Mouse (Mus musculus): Measurements from ENCODE around the gene Vhl. TPM values are rescaled to one million over a fixed set of nuclear protein-coding genes. Genes with fewer than 3 reads are reported as not detected.

Vhl gene
- polyA plus RNA-seq, 1 experiment: 254 TPM

GRCm38 (mm10) chr6:113643967-113644366 lies 20.2 kb downstream of the Vhl start:
- H3K36me3 ChIP-seq (ENCODE audit: control insufficient read depth, insufficient read depth, low read length): no peaks in the 10 kb centered on the region
- H3K4me3 ChIP-seq (ENCODE audit: control insufficient read depth, low read depth, low read length): no peak overlapping the region
- H3K27ac ChIP-seq (ENCODE audit: control insufficient read depth, insufficient read depth, low read depth, low read length): peak overlapping the region; percentile 23; the same call in 1 of the 2 replicates
- TF ChIP-seq CTCF (IDR thresholded peaks at IDR 0.05; ENCODE audit: control insufficient read depth, insufficient read depth, insufficient replicate concordance, low read depth, low read length) (no peak), POLR2A (IDR thresholded peaks at IDR 0.05; ENCODE audit: control insufficient read depth, low read depth, low read length) (no peak)
- peaks cover 2% of the 10 kb centered on the region; the same call in 1 of the 2 replicates for H3K4me1 ChIP-seq (ENCODE audit: control insufficient read depth, insufficient read depth, low read length)
- no peaks in the 10 kb centered on the region for H3K27me3 ChIP-seq (ENCODE audit: control insufficient read depth, insufficient read depth, low read length)

GRCm38 (mm10) chr6:113644808-113645207 lies 21.0 kb downstream of the Vhl start:
- peak overlapping the region; percentile 62 for H3K27ac ChIP-seq (ENCODE audit: control insufficient read depth, insufficient read depth, low read depth, low read length)
- no peaks in the 10 kb centered on the region for H3K27me3 ChIP-seq (ENCODE audit: control insufficient read depth, insufficient read depth, low read length)
- no peak for TF ChIP-seq CTCF (IDR thresholded peaks at IDR 0.05; ENCODE audit: control insufficient read depth, insufficient read depth, insufficient replicate concordance, low read depth, low read length)
- TF ChIP-seq POLR2A (IDR thresholded peaks at IDR 0.05; ENCODE audit: control insufficient read depth, low read depth, low read length): no peak
- no peaks in the 10 kb centered on the region for H3K36me3 ChIP-seq (ENCODE audit: control insufficient read depth, insufficient read depth, low read length)
- peaks cover 2% of the 10 kb centered on the region; the same call in 1 of the 2 replicates for H3K4me1 ChIP-seq (ENCODE audit: control insufficient read depth, insufficient read depth, low read length)
- no peak overlapping the region for H3K4me3 ChIP-seq (ENCODE audit: control insufficient read depth, low read depth, low read length)

GRCm38 (mm10) chr6:113649346-113650196 lies 25.8 kb downstream of the Vhl start:
- Histone ChIP-seq H3K36me3 (ENCODE audit: control insufficient read depth, insufficient read depth, low read length) (no peaks in the 10 kb centered on the region), H3K27ac (ENCODE audit: control insufficient read depth, insufficient read depth, low read depth, low read length) (no peak overlapping the region), H3K4me3 (ENCODE audit: control insufficient read depth, low read depth, low read length) (no peak overlapping the region), H3K27me3 (ENCODE audit: control insufficient read depth, insufficient read depth, low read length) (no peaks in the 10 kb centered on the region), H3K4me1 (ENCODE audit: control insufficient read depth, insufficient read depth, low read length) (peaks cover 2% of the 10 kb centered on the region; the same call in 1 of the 2 replicates)
- no peak for TF ChIP-seq CTCF (IDR thresholded peaks at IDR 0.05; ENCODE audit: control insufficient read depth, insufficient read depth, insufficient replicate concordance, low read depth, low read length)
- no peak for TF ChIP-seq POLR2A (IDR thresholded peaks at IDR 0.05; ENCODE audit: control insufficient read depth, low read depth, low read length)

- Histone ChIP-seq H3K27ac (ENCODE audit: control insufficient read depth, insufficient read depth, low read depth, low read length) (no peak overlapping the region), H3K4me1 (ENCODE audit: control insufficient read depth, insufficient read depth, low read length) (peaks cover 2% of the 10 kb centered on the region)
- no peak for TF ChIP-seq POLR2A (IDR thresholded peaks at IDR 0.05; ENCODE audit: control insufficient read depth, low read depth, low read length)
- TF ChIP-seq CTCF (IDR thresholded peaks at IDR 0.05; ENCODE audit: control insufficient read depth, insufficient read depth, insufficient replicate concordance, low read depth, low read length): no peak
Observed at GRCm38 (mm10) chr6:113650197-113650640, 26.5 kb downstream of the Vhl start.

GRCm38 (mm10) chr6:113651626-113652025 lies 27.9 kb downstream of the Vhl start:
- TF ChIP-seq POLR2A (IDR thresholded peaks at IDR 0.05; ENCODE audit: control insufficient read depth, low read depth, low read length) (no peak), CTCF (IDR thresholded peaks at IDR 0.05; ENCODE audit: control insufficient read depth, insufficient read depth, insufficient replicate concordance, low read depth, low read length) (no peak)
- Histone ChIP-seq H3K27ac (ENCODE audit: control insufficient read depth, insufficient read depth, low read depth, low read length) (no peak overlapping the region), H3K27me3 (ENCODE audit: control insufficient read depth, insufficient read depth, low read length) (no peaks in the 10 kb centered on the region), H3K4me1 (ENCODE audit: control insufficient read depth, insufficient read depth, low read length) (peaks cover 4% of the 10 kb centered on the region), H3K36me3 (ENCODE audit: control insufficient read depth, insufficient read depth, low read length) (no peaks in the 10 kb centered on the region), H3K4me3 (ENCODE audit: control insufficient read depth, low read depth, low read length) (no peak overlapping the region)

More at GRCm38 (mm10) chr6:113650197-113650640, 26.5 kb downstream of the Vhl start:
- no peaks in the 10 kb centered on the region for H3K36me3 ChIP-seq (ENCODE audit: control insufficient read depth, insufficient read depth, low read length)
- no peak overlapping the region for H3K4me3 ChIP-seq (ENCODE audit: control insufficient read depth, low read depth, low read length)
- no peaks in the 10 kb centered on the region for H3K27me3 ChIP-seq (ENCODE audit: control insufficient read depth, insufficient read depth, low read length)

- H3K36me3 ChIP-seq (ENCODE audit: control insufficient read depth, insufficient read depth, low read length): no peaks in the 10 kb centered on the region
- no peak overlapping the region for H3K4me3 ChIP-seq (ENCODE audit: control insufficient read depth, low read depth, low read length)
- no peak overlapping the region for H3K27ac ChIP-seq (ENCODE audit: control insufficient read depth, insufficient read depth, low read depth, low read length)
- H3K27me3 ChIP-seq (ENCODE audit: control insufficient read depth, insufficient read depth, low read length): no peaks in the 10 kb centered on the region
- TF ChIP-seq POLR2A (IDR thresholded peaks at IDR 0.05; ENCODE audit: control insufficient read depth, low read depth, low read length): no peak
- no peak for TF ChIP-seq CTCF (IDR thresholded peaks at IDR 0.05; ENCODE audit: control insufficient read depth, insufficient read depth, insufficient replicate concordance, low read depth, low read length)
- H3K4me1 ChIP-seq (ENCODE audit: control insufficient read depth, insufficient read depth, low read length): peaks cover 2% of the 10 kb centered on the region
Observed at GRCm38 (mm10) chr6:113653551-113653950, 29.8 kb downstream of the Vhl start.

- H3K4me1 ChIP-seq (ENCODE audit: control insufficient read depth, insufficient read depth, low read length): peaks cover 2% of the 10 kb centered on the region; the same call in 1 of the 2 replicates
- H3K36me3 ChIP-seq (ENCODE audit: control insufficient read depth, insufficient read depth, low read length): no peaks in the 10 kb centered on the region
- no peak overlapping the region for H3K27ac ChIP-seq (ENCODE audit: control insufficient read depth, insufficient read depth, low read depth, low read length)
- H3K27me3 ChIP-seq (ENCODE audit: control insufficient read depth, insufficient read depth, low read length): no peaks in the 10 kb centered on the region
- H3K4me3 ChIP-seq (ENCODE audit: control insufficient read depth, low read depth, low read length): no peak overlapping the region
- no peak for TF ChIP-seq CTCF (IDR thresholded peaks at IDR 0.05; ENCODE audit: control insufficient read depth, insufficient read depth, insufficient replicate concordance, low read depth, low read length)
- no peak for TF ChIP-seq POLR2A (IDR thresholded peaks at IDR 0.05; ENCODE audit: control insufficient read depth, low read depth, low read length)
Observed at GRCm38 (mm10) chr6:113654102-113654501, 30.3 kb downstream of the Vhl start.

All from testis, adult 2 months (tissue).